Mouse (Mus musculus): Measurements from ENCODE around the gene Tfap2a.

Tfap2a gene

GRCm38 (mm10) chr13:40734316-40734965, 3.7 kb downstream of the Tfap2a start:
- DNase-seq (ENCODE audit: low spot score in 2 of 2) = peak in 1 of 2 experiments; percentile 59

GRCm38 (mm10) chr13:40733542-40734151, 4.5 kb downstream of the Tfap2a start:
- DNase-seq (ENCODE audit: low spot score in 2 of 2) = peak in 1 of 2 experiments; percentile 58

GRCm38 (mm10) chr13:40732816-40733541, 5.2 kb downstream of the Tfap2a start:
- peak in 1 of 2 experiments; percentile 55 for DNase-seq (ENCODE audit: low spot score in 2 of 2)

GRCm38 (mm10) chr13:40732085-40732484, 6.1 kb downstream of the Tfap2a start:
- peak in 1 of 2 experiments; percentile 44 for DNase-seq (ENCODE audit: low spot score in 2 of 2)

GRCm38 (mm10) chr13:40731179-40731841, 6.9 kb downstream of the Tfap2a start:
- DNase-seq (ENCODE audit: low spot score in 2 of 2) = peak; percentile 50 to 66

GRCm38 (mm10) chr13:40730651-40731178, 7.5 kb downstream of the Tfap2a start:
- DNase-seq (ENCODE audit: low spot score in 2 of 2) = peak in 1 of 2 experiments; percentile 58

GRCm38 (mm10) chr13:40729592-40730431, 8.4 kb downstream of the Tfap2a start:
- DNase-seq (ENCODE audit: low spot score in 2 of 2) = peak in 1 of 2 experiments; percentile 57

GRCm38 (mm10) chr13:40729037-40729436, 9.1 kb downstream of the Tfap2a start:
- peak in 1 of 2 experiments; percentile 22 for DNase-seq (ENCODE audit: low spot score in 2 of 2)

- peak in 1 of 2 experiments; percentile 56 for DNase-seq (ENCODE audit: low spot score in 2 of 2)
Observed at GRCm38 (mm10) chr13:40728626-40728990, 9.6 kb downstream of the Tfap2a start.

GRCm38 (mm10) chr13:40727731-40728625, 10.2 kb downstream of the Tfap2a start:
- peak in 1 of 2 experiments; percentile 57 for DNase-seq (ENCODE audit: low spot score in 2 of 2)

GRCm38 (mm10) chr13:40725924-40726323, 12.3 kb downstream of the Tfap2a start:
- DNase-seq (ENCODE audit: low spot score in 2 of 2) = no peak

GRCm38 (mm10) chr13:40723598-40723920, 14.6 kb downstream of the Tfap2a start:
- DNase-seq (ENCODE audit: low spot score in 2 of 2) = no peak

- DNase-seq (ENCODE audit: low spot score in 2 of 2) = peak; percentile 82 to 91
Observed at GRCm38 (mm10) chr13:40722741-40723597, 15.2 kb downstream of the Tfap2a start.

GRCm38 (mm10) chr13:40719741-40720082, 18.5 kb downstream of the Tfap2a start:
- DNase-seq (ENCODE audit: low spot score in 2 of 2) = peak in 1 of 2 experiments; percentile 25

GRCm38 (mm10) chr13:40719066-40719740, 19.0 kb downstream of the Tfap2a start:
- DNase-seq (ENCODE audit: low spot score in 2 of 2) = peak in 1 of 2 experiments; percentile 57

- DNase-seq (ENCODE audit: low spot score in 2 of 2) = peak in 1 of 2 experiments; percentile 54
Observed at GRCm38 (mm10) chr13:40716771-40717716, 21.1 kb downstream of the Tfap2a start.

GRCm38 (mm10) chr13:40714531-40714930, 23.6 kb downstream of the Tfap2a start:
- no peak for DNase-seq (ENCODE audit: low spot score in 2 of 2)
